Mouse (Mus musculus): Measurements from ENCODE around the gene Entpd7. TPM values are rescaled to one million over a fixed set of nuclear protein-coding genes. Genes with fewer than 3 reads are reported as not detected.
A peak's percentile ranks its signal among the peaks of the same experiment; 100 is the strongest.

Entpd7 gene
- total RNA-seq, 2 experiments from 2014 or later, result 3.9 to 7.5 TPM

- no peak for DNase-seq
These were observed 34.7 kb downstream of the Entpd7 start for GRCm38 (mm10) chr19:43724194-43724593.

- DNase-seq, result no peak
These were observed 35.3 kb downstream of the Entpd7 start for GRCm38 (mm10) chr19:43724821-43725220.

- no peak for DNase-seq
These were observed 37.2 kb downstream of the Entpd7 start for GRCm38 (mm10) chr19:43726510-43727146.

- peak; percentile 15 for DNase-seq
These were observed 40.0 kb downstream of the Entpd7 start for GRCm38 (mm10) chr19:43729296-43730036.

GRCm38 (mm10) chr19:43730037-43730428, 40.6 kb downstream of the Entpd7 start:
- no peak for DNase-seq

GRCm38 (mm10) chr19:43731157-43731556, 41.7 kb downstream of the Entpd7 start:
- no peak for DNase-seq

GRCm38 (mm10) chr19:43738409-43738808, 48.9 kb downstream of the Entpd7 start:
- DNase-seq, result no peak

GRCm38 (mm10) chr19:43743401-43743800, 53.9 kb downstream of the Entpd7 start:
- no peak for DNase-seq

- DNase-seq, result no peak
These were observed 56.3 kb downstream of the Entpd7 start for GRCm38 (mm10) chr19:43745740-43746139.

GRCm38 (mm10) chr19:43747877-43748276, 58.4 kb downstream of the Entpd7 start:
- DNase-seq, result no peak

GRCm38 (mm10) chr19:43750008-43750407, 60.5 kb downstream of the Entpd7 start:
- no peak for DNase-seq

GRCm38 (mm10) chr19:43752489-43753225, 63.2 kb downstream of the Entpd7 start, which contains the start of the genes Cutc and Cox15:
Cutc (plus strand) TSS chr19:43752996.
Cox15 (minus strand) TSS chr19:43753000.
- peak; percentile 98 for DNase-seq

- peak; percentile 94 for DNase-seq
These were observed 63.9 kb downstream of the Entpd7 start for GRCm38 (mm10) chr19:43753226-43753835.

- DNase-seq, result no peak
These were observed 64.8 kb downstream of the Entpd7 start for GRCm38 (mm10) chr19:43754237-43754636.

GRCm38 (mm10) chr19:43754872-43755271, 65.4 kb downstream of the Entpd7 start:
- DNase-seq, result no peak

- peak; percentile 78 for DNase-seq
These were observed 71.0 kb downstream of the Entpd7 start for GRCm38 (mm10) chr19:43760504-43760903.

GRCm38 (mm10) chr19:43761543-43762256, 72.2 kb downstream of the Entpd7 start:
- no peak for DNase-seq

GRCm38 (mm10) chr19:43762410-43762809, 72.9 kb downstream of the Entpd7 start:
- DNase-seq, result no peak

GRCm38 (mm10) chr19:43766451-43766850, 77.0 kb downstream of the Entpd7 start:
- DNase-seq, result no peak

- DNase-seq, result no peak
These were observed 78.3 kb downstream of the Entpd7 start for GRCm38 (mm10) chr19:43767549-43768322.

- DNase-seq, result no peak
These were observed 80.0 kb downstream of the Entpd7 start for GRCm38 (mm10) chr19:43769366-43769960.
